Mouse (Mus musculus) small intestine, adult 2 months (tissue): ENCODE data around the gene Dap3.

Experiments used
- CTCF ChIP-seq: fragments of 200-500 bp; IDR thresholded peaks from 2 replicates; pipeline ENCODE4 v1.5.1; 2012; ENCODE audit warnings: low read depth, mild to moderate bottlenecking, control low read depth, inconsistent platforms, low read length, moderate library complexity, mixed read lengths; ENCODE audit not compliant: insufficient replicate concordance, insufficient read length; ENCODE audit errors: extremely low read depth
- POLR2A ChIP-seq: fragments of 200-500 bp; IDR thresholded peaks from 2 replicates; pipeline ENCODE4 v1.6.1; 2012; ENCODE audit warnings: low read depth, mild to moderate bottlenecking, control low read depth, inconsistent platforms, low read length, moderate library complexity

- TF ChIP-seq POLR2A = peak; percentile 45
- no peak for TF ChIP-seq CTCF
Observed at GRCm38 (mm10) chr3:88949786-88950575, 1.0 kb downstream of the Dap3 start.
